Mouse (Mus musculus) cortical plate, adult 2 months (tissue): Measurements from ENCODE around the gene Tfb1m.

Experiments
- CTCF ChIP-seq: fragments of 200-500 bp; IDR thresholded peaks from 2 replicates; pipeline ENCODE4 v1.5.1; 2011; ENCODE audit warnings: mild to moderate bottlenecking, control low read depth, low read length; ENCODE audit not compliant: insufficient read depth; ENCODE audit errors: extremely low read depth
- POLR2A ChIP-seq: fragments of 200-500 bp; IDR thresholded peaks from 2 replicates; pipeline ENCODE4 v1.6.1; 2011; ENCODE audit warnings: mild to moderate bottlenecking, low read length, control low read depth; ENCODE audit not compliant: insufficient read depth; ENCODE audit errors: extremely low read depth

DNA sequence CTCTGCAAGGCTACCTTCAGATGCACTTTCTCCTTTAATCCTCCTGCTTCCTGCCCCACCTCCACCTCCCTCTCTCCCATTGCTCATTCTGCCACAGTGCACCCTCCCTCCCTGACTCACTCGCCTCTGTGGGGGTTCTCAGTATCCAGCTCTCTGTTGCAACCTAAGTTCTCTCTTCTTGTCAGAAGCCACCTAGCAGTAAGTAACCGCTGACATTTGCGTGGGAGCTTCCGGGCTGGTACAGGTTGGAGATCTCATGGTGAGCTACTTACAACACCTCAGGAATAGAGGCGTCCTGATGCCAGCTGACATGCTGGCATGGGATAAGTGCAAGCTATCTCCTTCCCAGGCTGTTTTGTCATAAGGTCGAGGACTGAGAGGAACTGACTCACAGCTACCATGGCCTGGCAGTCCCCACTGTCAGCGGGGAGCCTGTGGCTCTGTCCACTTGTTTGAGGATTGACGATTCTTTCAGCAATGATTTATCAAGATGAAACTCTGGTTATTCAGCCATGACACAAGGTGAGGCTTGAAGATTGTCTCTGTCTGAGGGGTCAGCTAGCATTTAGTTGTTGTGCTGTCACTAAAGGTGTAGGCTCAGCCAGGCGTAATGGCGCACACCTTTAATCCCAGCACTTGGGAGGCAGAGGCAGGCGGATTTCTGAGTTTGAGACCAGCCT, 67.2 kb downstream of the Tfb1m start:
- TF ChIP-seq POLR2A = no peak
- no peak for TF ChIP-seq CTCF
